Mouse (Mus musculus) megakaryocyte, embryonic 14.5 days (primary cell): ENCODE data around the gene Nrarp. TPM values are rescaled to one million over a fixed set of nuclear protein-coding genes. Genes with fewer than 3 reads are reported as not detected.

Experiments used
- H3K27me3 ChIP-seq: replicated peaks from 2 replicates; pipeline ENCODE3; 2012; ENCODE audit warnings: inconsistent platforms
- H3K36me3 ChIP-seq: replicated peaks from 2 replicates; pipeline ENCODE3; 2012; ENCODE audit warnings: low read length, inconsistent platforms, mixed read lengths
- H3K4me1 ChIP-seq: 2 replicates; pipeline ENCODE4 v1.6.1; 2012; ENCODE audit warnings: inconsistent platforms
- H3K4me3 ChIP-seq: replicated peaks from 2 replicates; pipeline ENCODE3; 2012; ENCODE audit warnings: moderate library complexity, mild to moderate bottlenecking, inconsistent platforms
- H3K9me3 ChIP-seq: 2 replicates; pipeline ENCODE4 v1.6.1; 2012; ENCODE audit warnings: inconsistent platforms
- FLI1 ChIP-seq: IDR thresholded peaks from 2 replicates; pipeline ENCODE4 v1.6.1; 2012; ENCODE audit warnings: low read length, inconsistent platforms, mixed read lengths
- GATA1 ChIP-seq: IDR thresholded peaks from 3 replicates; pipeline ENCODE4 v1.6.1; 2012; ENCODE audit warnings: mixed read lengths, low read length, inconsistent platforms, borderline replicate concordance
- polyA plus RNA-seq: library from polyadenylated mRNA; stranded (reverse); fragments of >175 nt; gene quantifications from 2 replicates; pipeline ENCODE4 v1.2.3, GENCODE M21; 2012; ENCODE audit warnings: low replicate concordance; ENCODE audit not compliant: insufficient read depth

The Nrarp gene
- polyA plus RNA-seq: 7.9 and 8.1 TPM in 2 replicates

- Histone ChIP-seq H3K4me3 (peak within 1 kb of the TSS; percentile 96), H3K4me1 (peaks cover 92% of the 10 kb centered on the region), H3K9me3 (no peaks in the 10 kb centered on the region), H3K27me3 (peaks cover 62% of the 10 kb centered on the region), H3K36me3 (peaks cover 7% of the 10 kb centered on the region)
- TF ChIP-seq FLI1: no peak
Measured at GRCm38 (mm10) chr2:25180478-25180903, at the start of gene Nrarp. Gene Nrarp, plus strand, starts transcription at chr2:25180758.

- no peaks in the 10 kb centered on the region for H3K27me3 ChIP-seq
- H3K4me1 ChIP-seq: peaks cover 60% of the 10 kb centered on the region
- no peaks in the 10 kb centered on the region for H3K36me3 ChIP-seq
- H3K9me3 ChIP-seq: no peaks in the 10 kb centered on the region
- TF ChIP-seq GATA1: no peak
- no peak for TF ChIP-seq FLI1
- peak overlapping the region; percentile 44 for H3K4me3 ChIP-seq
Measured at GRCm38 (mm10) chr2:25131601-25132000, 49.0 kb upstream of the Nrarp start.

- Histone ChIP-seq H3K4me1 (peaks cover 42% of the 10 kb centered on the region), H3K36me3 (no peaks in the 10 kb centered on the region), H3K9me3 (peaks cover 6% of the 10 kb centered on the region), H3K27me3 (no peaks in the 10 kb centered on the region), H3K4me3 (no peak overlapping the region)
- TF ChIP-seq GATA1 (no peak), FLI1 (no peak)
Measured at GRCm38 (mm10) chr2:25137832-25138231, 42.7 kb upstream of the Nrarp start.

- H3K36me3 ChIP-seq: no peaks in the 10 kb centered on the region
- TF ChIP-seq FLI1: no peak
- H3K9me3 ChIP-seq: peaks cover 6% of the 10 kb centered on the region
- peaks cover 22% of the 10 kb centered on the region for H3K27me3 ChIP-seq
- H3K4me3 ChIP-seq: no peak overlapping the region
- H3K4me1 ChIP-seq: peaks cover 54% of the 10 kb centered on the region
Measured at GRCm38 (mm10) chr2:25141185-25141584, 39.4 kb upstream of the Nrarp start.

GRCm38 (mm10) chr2:25141921-25142320 is 38.6 kb upstream of the Nrarp start:
- peaks cover 6% of the 10 kb centered on the region for H3K9me3 ChIP-seq
- H3K4me3 ChIP-seq: no peak overlapping the region
- H3K27me3 ChIP-seq: peaks cover 28% of the 10 kb centered on the region
- H3K4me1 ChIP-seq: peaks cover 54% of the 10 kb centered on the region
- H3K36me3 ChIP-seq: no peaks in the 10 kb centered on the region
- no peak for TF ChIP-seq FLI1
- TF ChIP-seq GATA1: no peak

GRCm38 (mm10) chr2:25145346-25145745 is 35.2 kb upstream of the Nrarp start:
- H3K4me3 ChIP-seq: no peak overlapping the region
- peaks cover 63% of the 10 kb centered on the region for H3K4me1 ChIP-seq
- peaks cover 6% of the 10 kb centered on the region for H3K9me3 ChIP-seq
- TF ChIP-seq FLI1 (no peak), GATA1 (no peak)
- H3K27me3 ChIP-seq: peaks cover 54% of the 10 kb centered on the region
- no peaks in the 10 kb centered on the region for H3K36me3 ChIP-seq

GRCm38 (mm10) chr2:25147398-25147797 is 33.2 kb upstream of the Nrarp start:
- no peaks in the 10 kb centered on the region for H3K9me3 ChIP-seq
- H3K4me1 ChIP-seq: peaks cover 68% of the 10 kb centered on the region
- TF ChIP-seq GATA1 (no peak), FLI1 (no peak)
- H3K27me3 ChIP-seq: peaks cover 55% of the 10 kb centered on the region
- H3K36me3 ChIP-seq: no peaks in the 10 kb centered on the region
- no peak overlapping the region for H3K4me3 ChIP-seq

GRCm38 (mm10) chr2:25147892-25148291 is 32.7 kb upstream of the Nrarp start:
- TF ChIP-seq FLI1: no peak
- no peak for TF ChIP-seq GATA1

GRCm38 (mm10) chr2:25149643-25150042 is 30.9 kb upstream of the Nrarp start:
- TF ChIP-seq FLI1 (no peak), GATA1 (no peak)
- no peaks in the 10 kb centered on the region for H3K36me3 ChIP-seq

More at GRCm38 (mm10) chr2:25147892-25148291, 32.7 kb upstream of the Nrarp start:
- no peaks in the 10 kb centered on the region for H3K9me3 ChIP-seq
- H3K4me3 ChIP-seq: no peak overlapping the region
- no peaks in the 10 kb centered on the region for H3K36me3 ChIP-seq
- peaks cover 55% of the 10 kb centered on the region for H3K27me3 ChIP-seq
- H3K4me1 ChIP-seq: peaks cover 69% of the 10 kb centered on the region

GRCm38 (mm10) chr2:25151280-25151956 is 29.1 kb upstream of the Nrarp start:
- no peaks in the 10 kb centered on the region for H3K9me3 ChIP-seq
- H3K36me3 ChIP-seq: no peaks in the 10 kb centered on the region
- H3K4me1 ChIP-seq: peaks cover 55% of the 10 kb centered on the region
- TF ChIP-seq GATA1 (no peak), FLI1 (no peak)
- H3K4me3 ChIP-seq: no peak overlapping the region
- H3K27me3 ChIP-seq: peaks cover 31% of the 10 kb centered on the region

More at GRCm38 (mm10) chr2:25149643-25150042, 30.9 kb upstream of the Nrarp start:
- Histone ChIP-seq H3K4me1 (peaks cover 63% of the 10 kb centered on the region), H3K4me3 (no peak overlapping the region), H3K9me3 (no peaks in the 10 kb centered on the region), H3K27me3 (peaks cover 45% of the 10 kb centered on the region)

- Histone ChIP-seq H3K4me1 (peaks cover 35% of the 10 kb centered on the region), H3K27me3 (no peaks in the 10 kb centered on the region), H3K9me3 (no peaks in the 10 kb centered on the region), H3K36me3 (no peaks in the 10 kb centered on the region), H3K4me3 (no peak overlapping the region)
- TF ChIP-seq GATA1 (no peak), FLI1 (no peak)
Measured at GRCm38 (mm10) chr2:25156177-25156576, 24.4 kb upstream of the Nrarp start.
